Comparison of ENCODE assay signal across 22 mouse cellular contexts in the genomic region with DNA sequence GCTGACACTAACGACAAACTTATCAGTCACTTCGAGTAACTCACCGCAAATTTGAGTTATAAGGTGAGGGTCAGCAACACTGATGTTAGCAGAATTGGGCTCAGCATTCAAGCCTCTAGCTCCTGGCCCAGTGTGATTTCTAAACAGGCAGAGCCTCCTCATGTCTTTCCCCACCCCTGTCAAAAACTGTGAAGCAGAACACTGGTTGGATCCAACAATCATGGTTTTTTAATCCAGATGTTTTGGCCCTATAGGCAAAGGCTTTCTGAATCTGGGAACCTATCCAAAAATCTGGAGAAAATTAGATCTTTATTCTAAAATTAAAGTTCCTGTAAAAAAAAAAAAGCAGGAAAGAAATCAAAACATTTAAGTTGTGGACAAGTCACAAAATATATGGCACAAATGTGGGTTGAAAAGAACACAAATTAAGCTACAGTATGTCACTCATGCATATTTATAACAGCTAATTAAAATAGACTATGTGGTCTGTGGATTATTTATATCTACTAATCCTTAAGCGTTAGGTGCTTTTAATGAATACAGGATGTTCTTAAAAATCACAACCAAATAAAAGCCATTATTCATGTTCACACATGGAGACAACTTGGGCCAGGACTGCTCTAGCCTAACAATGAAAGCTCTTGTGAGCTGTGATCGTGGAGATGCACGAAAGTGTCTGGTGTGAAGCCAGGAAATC. TPM values are rescaled to one million over a fixed set of nuclear protein-coding genes. Genes with fewer than 3 reads are reported as not detected.
DNase-seq lines count a peak whose midpoint lies in the region; ATAC-seq and TF ChIP-seq lines count a peak whose summit lies in the region.
"Had no signal": no experiment of that assay in that cellular context is flagged by ENCODE, and none has a peak within 500 bp of the region (broad histone marks: within the 10 kb centered on the region; RNA-seq: fewer than 3 reads in every experiment).

No protein-coding gene starts in this region.

- no peaks in the 10 kb centered on the region for H3K27me3 ChIP-seq in embryonic facial prominence, embryonic 12.5 days
- H3K27me3 ChIP-seq in embryonic facial prominence, embryonic 10.5 days (replicated peaks; ENCODE audit: low read depth, poor library complexity, severe bottlenecking) = no peaks in the 10 kb centered on the region; the same call in 1 of the 2 replicates
- no peaks in the 10 kb centered on the region for H3K27me3 ChIP-seq in heart, embryonic 16.5 days (ENCODE audit: control insufficient read depth, insufficient read depth, low read length)
- no peaks in the 10 kb centered on the region for H3K27me3 ChIP-seq in lung, postnatal 0 days (replicated peaks; ENCODE audit: insufficient read depth, low read length)
- H3K27me3 ChIP-seq: heart, embryonic 12.5 days had no signal

- no peak overlapping the region for H3K9ac ChIP-seq in embryonic facial prominence, embryonic 12.5 days
- H3K9ac ChIP-seq in heart, embryonic 16.5 days (ENCODE audit: low read length) = no peak overlapping the region
- H3K9ac ChIP-seq in lung, postnatal 0 days (replicated peaks; ENCODE audit: low read depth) = no peak overlapping the region
- H3K9ac ChIP-seq: heart, embryonic 12.5 days; hindbrain, embryonic 14.5 days; limb, embryonic 12.5 days; liver, embryonic 14.5 days had no signal

- no peak overlapping the region for H3K4me2 ChIP-seq in embryonic facial prominence, embryonic 12.5 days (replicated peaks)
- no peak overlapping the region for H3K4me2 ChIP-seq in heart, embryonic 16.5 days (ENCODE audit: low read depth, low read length)
- no peak overlapping the region for H3K4me2 ChIP-seq in lung, postnatal 0 days (replicated peaks; ENCODE audit: low read depth, low read length)
- H3K4me2 ChIP-seq: heart, embryonic 12.5 days; hindbrain, embryonic 14.5 days; limb, embryonic 12.5 days; midbrain, embryonic 11.5 days had no signal

- H3K4me3 ChIP-seq in embryonic facial prominence, embryonic 12.5 days = no peak overlapping the region
- no peak overlapping the region for H3K4me3 ChIP-seq in embryonic facial prominence, embryonic 10.5 days
- no peak overlapping the region for H3K4me3 ChIP-seq in heart, embryonic 16.5 days (ENCODE audit: low read length)
- no peak overlapping the region for H3K4me3 ChIP-seq in lung, postnatal 0 days (ENCODE audit: low read depth, low read length)
- H3K4me3 ChIP-seq: heart, embryonic 12.5 days; limb, embryonic 12.5 days had no signal

- DNase-seq in embryonic facial prominence, embryonic 10.5 days (ENCODE audit: low spot score) = no peak
- DNase-seq in heart, postnatal 14 days = no peak
- DNase-seq in lung, postnatal 0 days (ENCODE audit: low spot score) = peak; percentile 35
- no peak for DNase-seq in lung, adult 18-20 months
- no peak for DNase-seq in gastrocnemius, postnatal 4 days (ENCODE audit: low spot score in 2 of 2)
- no peak for DNase-seq in thymus, postnatal 25 days
- DNase-seq: adrenal gland, postnatal 36 days; cerebellum, adult 2 months; cerebellum, postnatal 36 days; heart, postnatal 36 days; kidney, adult 8-10 months; thymus, postnatal 14 days had no signal

- TF ChIP-seq CTCF in lung, postnatal 0 days (IDR thresholded peaks at IDR 0.05) = no peak

- ATAC-seq in embryonic facial prominence, embryonic 12.5 days (ENCODE audit: insufficient number of reproducible peaks, insufficient read depth, low FRiP score, low TSS enrichment) = no peak
- ATAC-seq in heart, embryonic 16.5 days (replicated peaks; ENCODE audit: extremely low read depth, insufficient read depth, low FRiP score) = no peak
- ATAC-seq in lung, postnatal 0 days = no peak
- ATAC-seq: activated CD4-positive, CD25-positive, alpha-beta regulatory T cell, adult 4 months; CD4-positive, CD25-positive, alpha-beta regulatory T cell, adult 4 months had no signal

- whole genome bisulfite sequencing in embryonic facial prominence, embryonic 12.5 days = 57% methylated on average over 6 of the region's 6 CpGs
- whole genome bisulfite sequencing in embryonic facial prominence, embryonic 10.5 days = 89% methylated on average over 6 of the region's 6 CpGs
- 65% methylated on average over 6 of the region's 6 CpGs for WGBS in heart, embryonic 16.5 days
- 53% methylated on average over 6 of the region's 6 CpGs for WGBS in lung, postnatal 0 days

- H3K36me3 ChIP-seq in embryonic facial prominence, embryonic 12.5 days = no peaks in the 10 kb centered on the region
- no peaks in the 10 kb centered on the region for H3K36me3 ChIP-seq in embryonic facial prominence, embryonic 10.5 days (replicated peaks)
- no peaks in the 10 kb centered on the region for H3K36me3 ChIP-seq in heart, embryonic 16.5 days (ENCODE audit: control insufficient read depth, insufficient read depth)
- no peaks in the 10 kb centered on the region for H3K36me3 ChIP-seq in lung, postnatal 0 days (ENCODE audit: insufficient read depth, low read length)
- H3K36me3 ChIP-seq: heart, embryonic 12.5 days; limb, embryonic 12.5 days had no signal

- H3K4me1 ChIP-seq in embryonic facial prominence, embryonic 12.5 days = 0 out of 2 replicates have a peak, but pooled peaks cover 7% of the 10 kb centered on the region
- H3K4me1 ChIP-seq in embryonic facial prominence, embryonic 10.5 days = no peaks in the 10 kb centered on the region
- peaks cover 4% of the 10 kb centered on the region for H3K4me1 ChIP-seq in heart, embryonic 16.5 days (ENCODE audit: control insufficient read depth, insufficient read depth, low read length)
- H3K4me1 ChIP-seq in lung, postnatal 0 days (ENCODE audit: insufficient read depth, low read depth, low read length) = no peaks in the 10 kb centered on the region
- H3K4me1 ChIP-seq: limb, embryonic 12.5 days had no signal

- TF ChIP-seq EP300 in lung, postnatal 0 days (IDR thresholded peaks at IDR 0.05) = no peak

- peak overlapping the region; percentile 66 for H3K27ac ChIP-seq in embryonic facial prominence, embryonic 12.5 days
- no peak overlapping the region for H3K27ac ChIP-seq in embryonic facial prominence, embryonic 10.5 days (replicated peaks)
- peak overlapping the region; percentile 31; the same call in 1 of the 2 replicates for H3K27ac ChIP-seq in heart, embryonic 16.5 days (ENCODE audit: low read length)
- H3K27ac ChIP-seq in lung, postnatal 0 days (ENCODE audit: low read length) = no peak overlapping the region
- H3K27ac ChIP-seq: hindbrain, embryonic 14.5 days; limb, embryonic 12.5 days; liver, embryonic 14.5 days; macrophage had no signal

- intact Hi-C loops in heart, postnatal 14 days (cut with DNase I) = no loop called here

- no peaks in the 10 kb centered on the region for H3K9me3 ChIP-seq in embryonic facial prominence, embryonic 12.5 days
- H3K9me3 ChIP-seq in embryonic facial prominence, embryonic 10.5 days = no peaks in the 10 kb centered on the region
- no peaks in the 10 kb centered on the region for H3K9me3 ChIP-seq in heart, embryonic 16.5 days (replicated peaks; ENCODE audit: control insufficient read depth, low read length)
- H3K9me3 ChIP-seq in lung, postnatal 0 days (ENCODE audit: low read length) = no peaks in the 10 kb centered on the region
- H3K9me3 ChIP-seq: heart, embryonic 12.5 days; limb, embryonic 12.5 days had no signal

RNA-seq across cellular contexts. Expression of gene Lmcd1, which starts 5.7 kb away (rescaled TPM):
- 20.4 and 21.6 TPM in 2 replicates for polyA plus RNA-seq in embryonic facial prominence, embryonic 12.5 days (2016; fragmentation: Nextera tagmentation; extraction: Ambion mirVana)
- 0.89 and 2.2 TPM in 2 replicates for polyA plus RNA-seq in embryonic facial prominence, embryonic 10.5 days (2016; fragmentation: Nextera tagmentation; extraction: Ambion mirVana)
- 58.0 and 60.2 TPM in 2 replicates for polyA plus RNA-seq in heart, embryonic 16.5 days (2015; fragmentation: Nextera tagmentation; extraction: Ambion mirVana)
- 10 to 100 TPM; 29.7 to 31.8 TPM for total RNA-seq in heart, postnatal 14 days (2021)
- 64.9 and 69.3 TPM in 2 replicates for polyA plus RNA-seq in lung, postnatal 0 days (2015; fragmentation: Nextera tagmentation; extraction: Ambion mirVana)
- 100 to 1,000 TPM; 111 to 137 TPM for total RNA-seq in gastrocnemius, postnatal 4 days (2021)
- polyA plus RNA-seq: activated CD4-positive, CD25-positive, alpha-beta regulatory T cell, adult 4 months; CD4-positive, CD25-positive, alpha-beta regulatory T cell, adult 4 months; macrophage had no signal

Comparison
In these comparisons a context has a peak if more than half of its experiments do, and no peak if none do; other contexts are left out.
1. H3K27ac ChIP-seq: peak in embryonic facial prominence, embryonic 12.5 days (single experiment) and heart, embryonic 16.5 days (single experiment); none in embryonic facial prominence, embryonic 10.5 days (single experiment) and lung, postnatal 0 days (single experiment).